Mouse (Mus musculus): ENCODE results near the gene Ak5. TPM values are rescaled to one million over a fixed set of nuclear protein-coding genes. Genes with fewer than 3 reads are reported as not detected.

Gene Ak5
- polyA plus RNA-seq, 1 experiment = 3.3 TPM

- no peaks in the 10 kb centered on the region; the same call in 1 of the 2 replicates for H3K4me1 ChIP-seq (ENCODE audit: control insufficient read depth, insufficient read depth, low read length)
- WGBS = 2% methylated on average over 14 of the region's 16 CpGs
- peak overlapping the region; percentile 50 for H3K4me3 ChIP-seq (ENCODE audit: insufficient read depth, low read depth, low read length)
- H3K36me3 ChIP-seq (ENCODE audit: control insufficient read depth, insufficient read depth, low read length) = no peaks in the 10 kb centered on the region
- no peaks in the 10 kb centered on the region for H3K27me3 ChIP-seq (replicated peaks; ENCODE audit: control insufficient read depth, insufficient read depth, low read length)
- peak; percentile 69 for DNase-seq
- H3K27ac ChIP-seq (ENCODE audit: insufficient read depth, low read depth, low read length) = peak overlapping the region; percentile 18
- no peak for TF ChIP-seq CTCF (conservative IDR thresholded peaks at IDR 0.05; ENCODE audit: insufficient read depth, insufficient read length, low read depth, low read length)
Observed at GRCm38 (mm10) chr3:152478599-152479435, 189.3 kb downstream of the Ak5 start.

GRCm38 (mm10) chr3:152477796-152478527 is 190.2 kb downstream of the Ak5 start:
- DNase-seq = peak; percentile 83
- H3K4me3 ChIP-seq (ENCODE audit: insufficient read depth, low read depth, low read length) = peak overlapping the region; percentile 50
- peak overlapping the region; percentile 18 for H3K27ac ChIP-seq (ENCODE audit: insufficient read depth, low read depth, low read length)
- WGBS = 2% methylated on average over 23 of the region's 23 CpGs
- TF ChIP-seq POLR2A (IDR thresholded peaks at IDR 0.05; ENCODE audit: low read depth, low read length) (no peak), CTCF (conservative IDR thresholded peaks at IDR 0.05; ENCODE audit: insufficient read depth, insufficient read length, low read depth, low read length) (peak; percentile 69)
- H3K27me3 ChIP-seq (replicated peaks; ENCODE audit: control insufficient read depth, insufficient read depth, low read length) = no peaks in the 10 kb centered on the region
- H3K36me3 ChIP-seq (ENCODE audit: control insufficient read depth, insufficient read depth, low read length) = no peaks in the 10 kb centered on the region
- no peaks in the 10 kb centered on the region; the same call in 1 of the 2 replicates for H3K4me1 ChIP-seq (ENCODE audit: control insufficient read depth, insufficient read depth, low read length)

DNA sequence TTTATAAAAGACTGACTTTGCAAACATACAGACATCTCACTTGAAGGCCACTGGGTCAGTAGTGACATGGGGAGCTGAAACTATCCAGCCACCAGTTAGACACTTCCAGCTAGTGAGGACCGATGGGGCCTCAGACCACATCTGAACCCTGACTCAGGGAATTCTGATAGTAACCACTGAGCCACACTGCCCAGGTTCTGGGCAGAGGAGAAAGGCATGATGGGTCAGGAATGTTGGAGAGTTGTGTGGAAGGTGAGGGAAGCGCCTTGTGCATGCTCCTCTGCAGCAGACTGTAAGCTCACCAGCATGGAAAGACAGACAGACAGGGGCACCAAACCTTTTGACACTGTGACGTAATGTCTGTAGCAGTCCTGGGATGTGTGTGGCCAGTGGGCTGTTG is 192.3 kb downstream of the Ak5 start:
- H3K27me3 ChIP-seq (replicated peaks; ENCODE audit: control insufficient read depth, insufficient read depth, low read length) = no peaks in the 10 kb centered on the region
- no peaks in the 10 kb centered on the region for H3K36me3 ChIP-seq (ENCODE audit: control insufficient read depth, insufficient read depth, low read length)
- 92% methylated on average over 3 of the region's 3 CpGs for WGBS
- no peak for DNase-seq
- no peak overlapping the region for H3K27ac ChIP-seq (ENCODE audit: insufficient read depth, low read depth, low read length)
- H3K4me1 ChIP-seq (ENCODE audit: control insufficient read depth, insufficient read depth, low read length) = no peaks in the 10 kb centered on the region; the same call in 1 of the 2 replicates
- H3K4me3 ChIP-seq (ENCODE audit: insufficient read depth, low read depth, low read length) = no peak overlapping the region
- TF ChIP-seq CTCF (conservative IDR thresholded peaks at IDR 0.05; ENCODE audit: insufficient read depth, insufficient read length, low read depth, low read length) (no peak), POLR2A (IDR thresholded peaks at IDR 0.05; ENCODE audit: low read depth, low read length) (no peak)

GRCm38 (mm10) chr3:152475278-152475669 is 192.9 kb downstream of the Ak5 start:
- no peak for TF ChIP-seq POLR2A (IDR thresholded peaks at IDR 0.05; ENCODE audit: low read depth, low read length)
- TF ChIP-seq CTCF (conservative IDR thresholded peaks at IDR 0.05; ENCODE audit: insufficient read depth, insufficient read length, low read depth, low read length) = no peak
- no peak for DNase-seq
- H3K4me3 ChIP-seq (ENCODE audit: insufficient read depth, low read depth, low read length) = no peak overlapping the region
- no peak overlapping the region for H3K27ac ChIP-seq (ENCODE audit: insufficient read depth, low read depth, low read length)
- H3K27me3 ChIP-seq (replicated peaks; ENCODE audit: control insufficient read depth, insufficient read depth, low read length) = no peaks in the 10 kb centered on the region
- 75% methylated on average over 1 of the region's 1 CpGs for WGBS
- H3K4me1 ChIP-seq (ENCODE audit: control insufficient read depth, insufficient read depth, low read length) = no peaks in the 10 kb centered on the region; the same call in 1 of the 2 replicates
- no peaks in the 10 kb centered on the region for H3K36me3 ChIP-seq (ENCODE audit: control insufficient read depth, insufficient read depth, low read length)

GRCm38 (mm10) chr3:152474582-152475277 is 193.4 kb downstream of the Ak5 start:
- Histone ChIP-seq H3K27me3 (replicated peaks; ENCODE audit: control insufficient read depth, insufficient read depth, low read length) (no peaks in the 10 kb centered on the region), H3K4me3 (ENCODE audit: insufficient read depth, low read depth, low read length) (no peak overlapping the region), H3K36me3 (ENCODE audit: control insufficient read depth, insufficient read depth, low read length) (no peaks in the 10 kb centered on the region), H3K4me1 (ENCODE audit: control insufficient read depth, insufficient read depth, low read length) (no peaks in the 10 kb centered on the region; the same call in 1 of the 2 replicates), H3K27ac (ENCODE audit: insufficient read depth, low read depth, low read length) (no peak overlapping the region)
- DNase-seq = peak; percentile 63
- no peak for TF ChIP-seq POLR2A (IDR thresholded peaks at IDR 0.05; ENCODE audit: low read depth, low read length)
- peak; percentile 82 for TF ChIP-seq CTCF (conservative IDR thresholded peaks at IDR 0.05; ENCODE audit: insufficient read depth, insufficient read length, low read depth, low read length)
- WGBS = 52% methylated on average over 15 of the region's 15 CpGs

GRCm38 (mm10) chr3:152472676-152473075 is 195.5 kb downstream of the Ak5 start:
- Histone ChIP-seq H3K4me3 (ENCODE audit: insufficient read depth, low read depth, low read length) (no peak overlapping the region), H3K36me3 (ENCODE audit: control insufficient read depth, insufficient read depth, low read length) (no peaks in the 10 kb centered on the region), H3K4me1 (ENCODE audit: control insufficient read depth, insufficient read depth, low read length) (no peaks in the 10 kb centered on the region), H3K27ac (ENCODE audit: insufficient read depth, low read depth, low read length) (no peak overlapping the region), H3K27me3 (replicated peaks; ENCODE audit: control insufficient read depth, insufficient read depth, low read length) (no peaks in the 10 kb centered on the region)
- no peak for TF ChIP-seq CTCF (conservative IDR thresholded peaks at IDR 0.05; ENCODE audit: insufficient read depth, insufficient read length, low read depth, low read length)
- TF ChIP-seq POLR2A (IDR thresholded peaks at IDR 0.05; ENCODE audit: low read depth, low read length) = no peak
- 90% methylated on average over 16 of the region's 16 CpGs for WGBS
- no peak for DNase-seq
